Mouse (Mus musculus): ENCODE data around the gene Rfc2. TPM values are rescaled to one million over a fixed set of nuclear protein-coding genes. Genes with fewer than 3 reads are reported as not detected.

The Rfc2 gene
- polyA plus RNA-seq (2014; fragmentation: Nextera tagmentation; extraction: Ambion mirVana), result 224 and 240 TPM in 2 replicates

DNA sequence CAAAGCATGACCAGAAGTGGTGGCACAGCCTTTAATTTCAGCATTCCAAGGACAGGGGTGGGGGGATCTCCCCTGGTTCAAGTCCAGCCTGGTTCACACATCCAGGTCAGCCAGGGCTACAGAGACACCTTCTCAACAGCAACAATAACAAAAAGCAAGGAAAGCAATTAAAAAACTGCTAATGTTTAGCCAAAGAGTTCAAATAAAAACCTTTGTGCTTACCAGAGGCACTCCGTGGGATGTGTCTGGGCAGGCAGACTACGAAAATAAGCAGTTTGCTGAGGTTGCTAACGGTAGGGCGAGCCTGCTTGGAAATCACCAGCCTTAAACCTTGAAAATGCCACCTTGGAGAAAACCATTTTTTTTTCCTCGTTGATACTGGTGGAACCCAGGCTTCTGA is at the start of gene Rfc2:
Gene Rfc2 (plus strand): TSS at position 221 of the 400 bp plus-strand sequence.
- Histone ChIP-seq H3K36me3 (ENCODE audit: control insufficient read depth, insufficient read depth, low read length) (peaks cover 4% of the 10 kb centered on the region; the same call in 1 of the 2 replicates), H3K27ac (replicated peaks; ENCODE audit: low read depth, low read length) (peak within 1 kb of the TSS; percentile 44; the same call in 1 of the 2 replicates)
- 76% methylated on average over 5 of the region's 5 CpGs for WGBS

GRCm38 (mm10) chr5:134531585-134531984 is 49.6 kb upstream of the Rfc2 start:
- ATAC-seq (ENCODE audit: low read depth) (no peak), DNase-seq (ENCODE audit: low spot score) (no peak)
- Histone ChIP-seq H3K36me3 (ENCODE audit: control insufficient read depth, insufficient read depth, low read length) (peaks cover 39% of the 10 kb centered on the region), H3K27me3 (replicated peaks; ENCODE audit: control insufficient read depth, insufficient read depth, low read length) (no peaks in the 10 kb centered on the region), H3K27ac (replicated peaks; ENCODE audit: low read depth, low read length) (no peak overlapping the region), H3K4me1 (ENCODE audit: control insufficient read depth, insufficient read depth, low read length) (peaks cover 4% of the 10 kb centered on the region; the same call in 1 of the 2 replicates), H3K9me3 (ENCODE audit: control insufficient read depth, low read length) (no peaks in the 10 kb centered on the region), H3K9ac (ENCODE audit: low read depth, low read length) (no peak overlapping the region), H3K4me3 (ENCODE audit: low read depth, low read length) (no peak overlapping the region), H3K4me2 (ENCODE audit: low read depth, low read length) (no peak overlapping the region)
- WGBS, result 86% methylated on average over 9 of the region's 9 CpGs

More for the DNA sequence above, at the start of gene Rfc2:
- H3K9me3 ChIP-seq (ENCODE audit: control insufficient read depth, low read length), result no peaks in the 10 kb centered on the region
- H3K9ac ChIP-seq (ENCODE audit: low read depth, low read length), result no peak within 1 kb of the TSS
- no peaks in the 10 kb centered on the region for H3K27me3 ChIP-seq (replicated peaks; ENCODE audit: control insufficient read depth, insufficient read depth, low read length)
- ATAC-seq (ENCODE audit: low read depth) (no peak), DNase-seq (ENCODE audit: low spot score) (peak; percentile 48)
- peaks cover 10% of the 10 kb centered on the region for H3K4me1 ChIP-seq (ENCODE audit: control insufficient read depth, insufficient read depth, low read length)
- no peak within 1 kb of the TSS for H3K4me3 ChIP-seq (ENCODE audit: low read depth, low read length)
- H3K4me2 ChIP-seq (ENCODE audit: low read depth, low read length), result no peak within 1 kb of the TSS

DNA sequence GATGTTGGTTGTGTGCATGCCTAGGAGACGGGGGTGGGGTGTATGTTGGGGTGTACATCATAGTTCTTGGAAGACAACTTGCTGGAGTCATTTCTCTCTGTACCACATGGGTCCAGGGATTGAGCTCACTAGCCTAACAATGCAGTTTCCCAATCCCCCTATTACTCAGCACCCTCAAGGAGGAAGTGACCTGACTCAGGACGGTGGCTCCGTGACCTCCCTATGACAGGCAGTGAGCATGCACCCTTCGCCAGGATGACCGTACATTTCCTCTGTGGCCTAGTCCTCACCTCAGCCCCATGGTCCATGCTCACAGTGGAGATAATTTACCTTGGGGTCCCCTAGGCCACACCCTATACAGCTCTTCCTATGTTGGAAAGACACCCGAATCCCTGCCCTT is 48.7 kb upstream of the Rfc2 start:
- Histone ChIP-seq H3K4me1 (ENCODE audit: control insufficient read depth, insufficient read depth, low read length) (peaks cover 4% of the 10 kb centered on the region; the same call in 1 of the 2 replicates), H3K4me2 (ENCODE audit: low read depth, low read length) (no peak overlapping the region), H3K27ac (replicated peaks; ENCODE audit: low read depth, low read length) (no peak overlapping the region), H3K9me3 (ENCODE audit: control insufficient read depth, low read length) (no peaks in the 10 kb centered on the region), H3K9ac (ENCODE audit: low read depth, low read length) (no peak overlapping the region), H3K27me3 (replicated peaks; ENCODE audit: control insufficient read depth, insufficient read depth, low read length) (no peaks in the 10 kb centered on the region), H3K4me3 (ENCODE audit: low read depth, low read length) (no peak overlapping the region), H3K36me3 (ENCODE audit: control insufficient read depth, insufficient read depth, low read length) (peaks cover 39% of the 10 kb centered on the region)
- ATAC-seq (ENCODE audit: low read depth), result no peak
- WGBS, result 98% methylated on average over 6 of the region's 6 CpGs
- no peak for DNase-seq (ENCODE audit: low spot score)

DNA sequence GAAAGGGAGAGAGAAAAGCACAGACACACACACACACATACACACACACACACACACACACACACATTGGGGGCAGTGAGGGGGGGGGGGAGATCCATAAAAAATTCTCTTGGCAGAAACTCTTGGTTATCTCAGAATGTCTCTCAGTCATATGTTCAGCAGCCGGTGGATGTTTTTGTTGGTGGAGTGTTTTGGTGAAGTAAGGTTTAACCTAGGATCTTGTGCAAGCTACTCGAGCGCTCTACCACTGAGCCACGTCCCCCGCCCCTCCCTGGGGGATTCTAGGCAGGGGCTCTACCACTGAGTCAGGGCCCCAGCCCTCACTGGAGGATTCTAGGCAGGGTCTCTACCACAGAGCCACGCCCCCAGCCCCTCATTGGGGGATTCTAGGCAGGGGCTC is 45.1 kb upstream of the Rfc2 start:
- Histone ChIP-seq H3K36me3 (ENCODE audit: control insufficient read depth, insufficient read depth, low read length) (peaks cover 49% of the 10 kb centered on the region), H3K4me1 (ENCODE audit: control insufficient read depth, insufficient read depth, low read length) (no peaks in the 10 kb centered on the region; the same call in 1 of the 2 replicates), H3K27ac (replicated peaks; ENCODE audit: low read depth, low read length) (no peak overlapping the region), H3K9ac (ENCODE audit: low read depth, low read length) (no peak overlapping the region), H3K27me3 (replicated peaks; ENCODE audit: control insufficient read depth, insufficient read depth, low read length) (no peaks in the 10 kb centered on the region), H3K4me2 (ENCODE audit: low read depth, low read length) (no peak overlapping the region), H3K4me3 (ENCODE audit: low read depth, low read length) (no peak overlapping the region), H3K9me3 (ENCODE audit: control insufficient read depth, low read length) (no peaks in the 10 kb centered on the region)
- DNase-seq (ENCODE audit: low spot score) (no peak), ATAC-seq (ENCODE audit: low read depth) (no peak)
- 82% methylated on average over 6 of the region's 6 CpGs for WGBS

- no peak overlapping the region for H3K4me3 ChIP-seq (ENCODE audit: low read depth, low read length)
- H3K9me3 ChIP-seq (ENCODE audit: control insufficient read depth, low read length), result no peaks in the 10 kb centered on the region
- H3K4me2 ChIP-seq (ENCODE audit: low read depth, low read length), result no peak overlapping the region
- no peaks in the 10 kb centered on the region; the same call in 1 of the 2 replicates for H3K4me1 ChIP-seq (ENCODE audit: control insufficient read depth, insufficient read depth, low read length)
- WGBS, result 11% methylated on average over 3 of the region's 3 CpGs
- DNase-seq (ENCODE audit: low spot score) (peak; percentile 79), ATAC-seq (ENCODE audit: low read depth) (peak; percentile 69; the same call in 1 of the 2 replicates)
- peaks cover 23% of the 10 kb centered on the region for H3K36me3 ChIP-seq (ENCODE audit: control insufficient read depth, insufficient read depth, low read length)
- H3K9ac ChIP-seq (ENCODE audit: low read depth, low read length), result no peak overlapping the region
- no peaks in the 10 kb centered on the region for H3K27me3 ChIP-seq (replicated peaks; ENCODE audit: control insufficient read depth, insufficient read depth, low read length)
- H3K27ac ChIP-seq (replicated peaks; ENCODE audit: low read depth, low read length), result peak overlapping the region; percentile 65
These were observed 41.3 kb upstream of the Rfc2 start for GRCm38 (mm10) chr5:134539891-134540290.

GRCm38 (mm10) chr5:134540881-134541280 is 40.3 kb upstream of the Rfc2 start:
- H3K4me3 ChIP-seq (ENCODE audit: low read depth, low read length), result no peak overlapping the region
- WGBS, result 50% methylated on average over 6 of the region's 6 CpGs
- no peak for ATAC-seq (ENCODE audit: low read depth)
- DNase-seq (ENCODE audit: low spot score), result no peak
- no peak overlapping the region for H3K4me2 ChIP-seq (ENCODE audit: low read depth, low read length)
- no peaks in the 10 kb centered on the region for H3K27me3 ChIP-seq (replicated peaks; ENCODE audit: control insufficient read depth, insufficient read depth, low read length)
- H3K27ac ChIP-seq (replicated peaks; ENCODE audit: low read depth, low read length), result no peak overlapping the region
- no peak overlapping the region for H3K9ac ChIP-seq (ENCODE audit: low read depth, low read length)
- no peaks in the 10 kb centered on the region for H3K9me3 ChIP-seq (ENCODE audit: control insufficient read depth, low read length)
- H3K4me1 ChIP-seq (ENCODE audit: control insufficient read depth, insufficient read depth, low read length), result no peaks in the 10 kb centered on the region; the same call in 1 of the 2 replicates
- H3K36me3 ChIP-seq (ENCODE audit: control insufficient read depth, insufficient read depth, low read length), result peaks cover 15% of the 10 kb centered on the region

DNA sequence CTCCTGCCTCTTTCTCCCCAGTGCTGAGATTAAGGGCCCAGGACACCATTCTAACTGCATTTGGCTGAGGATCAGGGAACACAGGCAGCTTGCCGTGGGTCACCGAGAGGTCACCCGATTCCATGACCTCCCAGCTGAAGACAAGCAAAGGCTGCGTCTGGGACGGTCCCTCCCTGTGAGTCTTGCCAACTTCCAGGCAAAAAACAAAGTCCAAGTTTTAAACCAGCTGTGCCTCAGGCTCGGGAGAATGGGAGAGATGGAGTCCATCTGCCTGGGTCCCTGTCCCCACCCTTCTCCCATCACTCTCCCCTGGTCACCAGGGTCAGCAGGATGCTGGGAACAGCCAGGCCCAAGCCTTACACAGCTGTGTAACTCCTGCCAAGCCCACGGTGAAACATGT is 39.5 kb upstream of the Rfc2 start:
- no peak overlapping the region for H3K27ac ChIP-seq (replicated peaks; ENCODE audit: low read depth, low read length)
- no peak overlapping the region for H3K9ac ChIP-seq (ENCODE audit: low read depth, low read length)
- no peak for DNase-seq (ENCODE audit: low spot score)
- no peak for ATAC-seq (ENCODE audit: low read depth)
- H3K4me1 ChIP-seq (ENCODE audit: control insufficient read depth, insufficient read depth, low read length), result no peaks in the 10 kb centered on the region; the same call in 1 of the 2 replicates
- H3K27me3 ChIP-seq (replicated peaks; ENCODE audit: control insufficient read depth, insufficient read depth, low read length), result no peaks in the 10 kb centered on the region
- H3K9me3 ChIP-seq (ENCODE audit: control insufficient read depth, low read length), result no peaks in the 10 kb centered on the region
- 33% methylated on average over 7 of the region's 7 CpGs for WGBS
- peaks cover 15% of the 10 kb centered on the region for H3K36me3 ChIP-seq (ENCODE audit: control insufficient read depth, insufficient read depth, low read length)
- no peak overlapping the region for H3K4me3 ChIP-seq (ENCODE audit: low read depth, low read length)
- H3K4me2 ChIP-seq (ENCODE audit: low read depth, low read length), result no peak overlapping the region

DNA sequence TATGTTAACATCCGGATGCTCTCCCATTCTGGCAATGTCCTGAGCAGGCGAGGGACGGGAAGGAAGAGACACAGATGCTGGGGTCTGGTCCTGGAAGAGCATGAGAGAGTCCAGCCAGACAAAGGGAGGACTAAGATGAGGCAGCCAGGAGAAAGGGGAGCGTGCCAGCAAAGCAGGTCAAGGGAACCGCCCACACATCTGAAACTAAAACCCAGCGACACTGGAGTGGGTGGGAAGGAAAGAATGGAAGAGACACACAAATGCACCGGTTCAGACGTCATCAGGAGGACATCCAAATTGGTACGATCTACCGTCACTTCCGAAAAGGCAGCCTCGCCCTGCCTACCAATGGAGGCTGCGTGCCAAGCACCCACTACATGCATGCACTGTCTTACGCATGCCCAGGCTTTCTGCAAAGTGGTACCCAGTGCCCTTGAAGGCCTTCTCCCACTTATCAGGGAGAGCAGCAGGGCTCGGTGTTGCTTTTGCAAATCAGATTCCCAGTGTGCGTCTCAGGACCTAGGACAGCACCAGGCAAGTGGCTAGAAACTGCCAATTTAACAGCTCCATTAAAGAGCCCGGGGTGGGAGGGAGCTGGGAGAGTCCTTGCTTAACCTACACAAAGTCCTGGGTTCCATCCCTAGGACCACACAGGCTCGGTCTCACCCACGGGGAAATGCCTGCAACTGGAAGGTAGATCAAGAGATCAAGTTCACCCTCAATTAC is 36.5 kb upstream of the Rfc2 start:
- H3K4me2 ChIP-seq (ENCODE audit: low read depth, low read length), result no peak overlapping the region
- ATAC-seq (ENCODE audit: low read depth) (no peak), DNase-seq (ENCODE audit: low spot score) (no peak)
- no peaks in the 10 kb centered on the region; the same call in 1 of the 2 replicates for H3K4me1 ChIP-seq (ENCODE audit: control insufficient read depth, insufficient read depth, low read length)
- no peak overlapping the region for H3K4me3 ChIP-seq (ENCODE audit: low read depth, low read length)
- no peaks in the 10 kb centered on the region for H3K27me3 ChIP-seq (replicated peaks; ENCODE audit: control insufficient read depth, insufficient read depth, low read length)
- 69% methylated on average over 19 of the region's 19 CpGs for WGBS
- no peak overlapping the region for H3K27ac ChIP-seq (replicated peaks; ENCODE audit: low read depth, low read length)
- no peaks in the 10 kb centered on the region for H3K36me3 ChIP-seq (ENCODE audit: control insufficient read depth, insufficient read depth, low read length)
- H3K9me3 ChIP-seq (ENCODE audit: control insufficient read depth, low read length), result no peaks in the 10 kb centered on the region
- no peak overlapping the region for H3K9ac ChIP-seq (ENCODE audit: low read depth, low read length)

- no peak overlapping the region for H3K4me2 ChIP-seq (ENCODE audit: low read depth, low read length)
- no peak for ATAC-seq (ENCODE audit: low read depth)
- peaks cover 1% of the 10 kb centered on the region; the same call in 1 of the 2 replicates for H3K4me1 ChIP-seq (ENCODE audit: control insufficient read depth, insufficient read depth, low read length)
- no peak for DNase-seq (ENCODE audit: low spot score)
- WGBS, result 52% methylated on average over 3 of the region's 3 CpGs
- no peaks in the 10 kb centered on the region for H3K9me3 ChIP-seq (ENCODE audit: control insufficient read depth, low read length)
- H3K27me3 ChIP-seq (replicated peaks; ENCODE audit: control insufficient read depth, insufficient read depth, low read length), result no peaks in the 10 kb centered on the region
- H3K27ac ChIP-seq (replicated peaks; ENCODE audit: low read depth, low read length), result no peak overlapping the region
- no peak overlapping the region for H3K4me3 ChIP-seq (ENCODE audit: low read depth, low read length)
- H3K9ac ChIP-seq (ENCODE audit: low read depth, low read length), result no peak overlapping the region
- no peaks in the 10 kb centered on the region for H3K36me3 ChIP-seq (ENCODE audit: control insufficient read depth, insufficient read depth, low read length)
These were observed 35.9 kb upstream of the Rfc2 start for GRCm38 (mm10) chr5:134545242-134545629.

Data from embryonic facial prominence, embryonic 14.5 days (tissue).